16 mouse cellular contexts compared by ENCODE assay signal in genomic region chr3:122480986-122481385, GRCm38 (mm10).
DNase-seq lines count a peak whose midpoint lies in the region; ATAC-seq and TF ChIP-seq lines count a peak whose summit lies in the region.
"Had no signal": no experiment of that assay in that cellular context is flagged by ENCODE, and none has a peak within 500 bp of the region (broad histone marks: within the 10 kb centered on the region; RNA-seq: fewer than 3 reads in every experiment).

No protein-coding gene starts in this region.

- H3K27ac ChIP-seq in left cerebral cortex, adult 2 months = peak overlapping the region; percentile 88
- H3K27ac ChIP-seq in forebrain, embryonic 15.5 days (replicated peaks) = peak overlapping the region; percentile 23; the same call in 1 of the 2 replicates
- 0 out of 2 replicates have a peak overlapping the region, but pooled peaks have one; percentile 31 for H3K27ac ChIP-seq in midbrain, embryonic 15.5 days
- H3K27ac ChIP-seq: limb, embryonic 12.5 days; liver, embryonic 14.5 days had no signal

- intact Hi-C loops in left cerebral cortex, adult 2 months (cut with DNase I) = no loop called here
- intact Hi-C loops in left cerebral cortex, postnatal 14 days (cut with DNase I) = no loop called here

- DNase-seq in left cerebral cortex, adult 2 months (ENCODE audit: extremely low spot score in 1 of 2, low spot score in 2 of 2) = no peak
- DNase-seq in left cerebral cortex, postnatal 14 days (ENCODE audit: low spot score in 2 of 2) = no peak
- peak; percentile 84 for DNase-seq in Muller cell, postnatal 12 days (ENCODE audit: inconsistent ontology term)
- no peak for DNase-seq in yolk sac, embryonic 10.5 days (ENCODE audit: low spot score)
- no peak for DNase-seq in cerebellum, adult 8-10 months
- DNase-seq: adrenal gland, adult 2 months; cerebellum, adult 11-12 months; cerebellum, postnatal 36 days; heart, postnatal 14 days; thymus, adult 2 months had no signal

- ATAC-seq in forebrain, embryonic 15.5 days (replicated peaks) = no peak
- ATAC-seq in midbrain, embryonic 15.5 days (replicated peaks) = no peak
- ATAC-seq: CD4-positive, CD25-positive, alpha-beta regulatory T cell, adult 4 months had no signal

- WGBS in forebrain, embryonic 15.5 days = 6% methylated on average over 5 of the region's 5 CpGs
- 21% methylated on average over 5 of the region's 5 CpGs for WGBS in midbrain, embryonic 15.5 days

- H3K4me2 ChIP-seq in forebrain, embryonic 15.5 days (replicated peaks) = no peak overlapping the region
- no peak overlapping the region for H3K4me2 ChIP-seq in midbrain, embryonic 15.5 days
- H3K4me2 ChIP-seq: heart, embryonic 11.5 days; limb, embryonic 12.5 days had no signal

- H3K9me3 ChIP-seq in forebrain, embryonic 15.5 days = no peaks in the 10 kb centered on the region
- no peaks in the 10 kb centered on the region for H3K9me3 ChIP-seq in midbrain, embryonic 15.5 days
- H3K9me3 ChIP-seq: limb, embryonic 12.5 days had no signal

- TF ChIP-seq CTCF in left cerebral cortex, adult 2 months (IDR thresholded peaks at IDR 0.05) = no peak

- no peak overlapping the region for H3K4me3 ChIP-seq in left cerebral cortex, adult 2 months
- no peak overlapping the region for H3K4me3 ChIP-seq in forebrain, embryonic 15.5 days
- H3K4me3 ChIP-seq in midbrain, embryonic 15.5 days = no peak overlapping the region
- H3K4me3 ChIP-seq: limb, embryonic 12.5 days had no signal

- peaks cover 63% of the 10 kb centered on the region for H3K4me1 ChIP-seq in forebrain, embryonic 15.5 days
- peaks cover 65% of the 10 kb centered on the region for H3K4me1 ChIP-seq in midbrain, embryonic 15.5 days

- no peaks in the 10 kb centered on the region for H3K36me3 ChIP-seq in forebrain, embryonic 15.5 days
- H3K36me3 ChIP-seq in midbrain, embryonic 15.5 days (replicated peaks) = no peaks in the 10 kb centered on the region
- H3K36me3 ChIP-seq: limb, embryonic 12.5 days had no signal

- H3K27me3 ChIP-seq in forebrain, embryonic 15.5 days = no peaks in the 10 kb centered on the region
- H3K27me3 ChIP-seq in midbrain, embryonic 15.5 days (replicated peaks) = no peaks in the 10 kb centered on the region
- H3K27me3 ChIP-seq: limb, embryonic 12.5 days had no signal

- H3K9ac ChIP-seq in forebrain, embryonic 15.5 days (replicated peaks) = no peak overlapping the region
- H3K9ac ChIP-seq in midbrain, embryonic 15.5 days = no peak overlapping the region
- H3K9ac ChIP-seq: limb, embryonic 12.5 days; liver, embryonic 14.5 days had no signal

Comparison
In these comparisons a context has a peak if more than half of its experiments do, and no peak if none do; other contexts are left out.
1. H3K27ac ChIP-seq: peak in every context shown above with its lines; median percentile 88 in left cerebral cortex, adult 2 months; 31 in midbrain, embryonic 15.5 days; 23 in forebrain, embryonic 15.5 days.